Mouse (Mus musculus) lung, adult 2 months (tissue): ENCODE results near the gene Cd300e. TPM values are rescaled to one million over a fixed set of nuclear protein-coding genes. Genes with fewer than 3 reads are reported as not detected.

Source experiments
- DNase-seq: peaks from one replicate; pipeline ENCODE4 v3.0.0; 2022
- H3K4me1 ChIP-seq: fragments of 200-500 bp; 2 replicates; pipeline ENCODE4 v1.6.1; 2011; ENCODE audit warnings: low read length; ENCODE audit not compliant: control insufficient read depth, insufficient read depth
- H3K4me3 ChIP-seq: fragments of 200-500 bp; replicated peaks from 2 replicates; pipeline ENCODE3; 2011; ENCODE audit warnings: low read depth, mild to moderate bottlenecking, control low read depth, low read length; ENCODE audit errors: extremely low read depth
- CTCF ChIP-seq: fragments of 200-500 bp; IDR thresholded peaks from 2 replicates; pipeline ENCODE4 v1.5.1; 2011; ENCODE audit warnings: mild to moderate bottlenecking, low read length, control low read depth; ENCODE audit not compliant: insufficient read depth
- POLR2A ChIP-seq: fragments of 200-500 bp; IDR thresholded peaks from 2 replicates; pipeline ENCODE4 v1.6.1; 2011; ENCODE audit warnings: low read depth, mild to moderate bottlenecking, control low read depth, low read length, borderline replicate concordance; ENCODE audit errors: extremely low read depth
- WGBS: fragments of 180-500 bp; shearing (Covaris S2); methylation state at CpG from one replicate; pipeline ENCODE4 v1.1.7; 2018; 5-methylcytosine and 5-hydroxymethylcytosine counted together
- polyA plus RNA-seq: library from polyadenylated mRNA; depleted of rRNA; stranded (reverse); fragments of >200 nt; gene quantifications from 2 replicates; pipeline ENCODE4 v1.2.3, GENCODE M21; 2012

Cd300e gene
- polyA plus RNA-seq, 1 experiment, result 2.6 TPM

DNA sequence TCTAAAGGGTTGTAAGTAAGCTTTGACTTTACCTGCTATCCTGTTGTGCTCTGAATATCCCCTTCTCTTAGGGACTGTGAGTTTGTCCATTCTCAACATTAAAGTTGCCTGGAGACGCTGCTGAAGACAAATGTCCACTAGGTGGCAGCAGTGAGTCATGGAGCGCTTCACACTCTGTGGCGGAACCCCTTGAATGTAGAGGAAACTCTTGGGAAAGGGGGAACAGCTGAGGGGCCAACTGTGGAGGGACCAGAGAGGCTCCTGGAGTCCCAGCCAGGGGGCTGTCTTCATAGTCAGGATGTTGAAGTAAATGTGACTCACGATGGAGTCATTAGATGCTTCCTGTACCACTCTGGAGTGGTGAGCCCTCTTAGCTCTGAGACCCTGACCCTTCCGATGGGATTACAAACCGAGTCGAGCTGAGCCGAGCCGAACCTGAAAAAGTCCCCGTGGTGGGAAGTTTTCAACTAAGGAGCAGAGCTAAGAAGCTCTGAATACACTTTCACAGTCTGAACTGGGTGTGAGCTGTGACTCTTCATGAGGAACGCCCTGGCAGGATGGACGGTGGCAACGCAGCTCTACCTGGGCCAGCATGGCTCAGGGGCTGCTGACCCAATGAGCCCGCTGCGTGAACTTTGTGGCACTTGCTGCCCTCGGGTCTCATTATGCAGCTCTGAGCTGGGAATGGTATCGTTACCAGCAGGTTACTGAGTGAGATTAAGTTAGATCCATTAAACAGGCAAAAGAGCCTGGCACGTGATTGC, 21.6 kb upstream of the Cd300e start:
- DNase-seq, result peak; percentile 48
- 36% methylated on average over 18 of the region's 18 CpGs for WGBS
- TF ChIP-seq CTCF (peak; percentile 89), POLR2A (no peak)
- H3K4me3 ChIP-seq, result no peak overlapping the region
- no peaks in the 10 kb centered on the region for H3K4me1 ChIP-seq

DNA sequence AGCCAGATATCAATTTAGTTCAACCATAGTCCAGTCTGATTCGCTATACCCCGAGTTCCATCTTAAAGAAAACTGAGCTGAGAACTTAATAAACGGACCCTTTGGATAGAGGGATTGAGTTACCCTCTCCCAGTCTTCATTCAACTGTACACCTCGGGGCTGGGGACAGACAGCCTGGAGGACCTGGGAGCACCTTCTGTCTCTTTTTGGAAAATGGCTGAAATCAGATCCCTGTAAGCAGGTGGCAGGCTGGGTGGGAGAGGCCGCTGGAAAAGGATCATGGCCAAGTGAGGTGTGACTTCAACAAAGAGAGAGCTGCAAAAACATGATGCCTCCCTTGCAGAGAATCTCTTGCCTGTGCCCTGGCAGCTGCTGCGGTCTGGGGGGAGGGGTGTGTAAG, 20.2 kb upstream of the Cd300e start:
- TF ChIP-seq POLR2A (no peak), CTCF (no peak)
- 65% methylated on average over 6 of the region's 6 CpGs for WGBS
- no peak for DNase-seq
- H3K4me1 ChIP-seq, result no peaks in the 10 kb centered on the region
- H3K4me3 ChIP-seq, result no peak overlapping the region

DNA sequence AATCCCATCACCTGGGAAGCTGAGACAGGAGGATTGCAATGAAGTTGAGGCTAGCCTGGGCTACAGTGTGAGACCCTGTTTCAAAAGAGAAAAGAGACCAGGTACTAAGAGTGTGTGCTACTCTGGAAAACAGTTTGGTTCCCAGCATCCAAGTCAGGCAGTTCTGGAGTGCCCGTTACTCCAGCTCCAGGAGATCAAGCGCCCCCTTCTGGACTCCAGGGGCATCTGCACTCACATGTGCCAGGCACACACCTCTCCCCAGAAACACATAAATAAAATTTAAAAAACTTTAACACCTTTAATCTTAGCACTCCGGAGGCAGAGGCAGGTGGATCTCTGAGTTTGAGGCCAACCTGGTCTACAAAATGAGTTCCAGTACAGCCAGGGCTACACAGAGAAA, 19.4 kb upstream of the Cd300e start:
- 67% methylated on average over 3 of the region's 3 CpGs for WGBS
- Histone ChIP-seq H3K4me1 (no peaks in the 10 kb centered on the region), H3K4me3 (no peak overlapping the region)
- TF ChIP-seq POLR2A (no peak), CTCF (no peak)
- no peak for DNase-seq

DNA sequence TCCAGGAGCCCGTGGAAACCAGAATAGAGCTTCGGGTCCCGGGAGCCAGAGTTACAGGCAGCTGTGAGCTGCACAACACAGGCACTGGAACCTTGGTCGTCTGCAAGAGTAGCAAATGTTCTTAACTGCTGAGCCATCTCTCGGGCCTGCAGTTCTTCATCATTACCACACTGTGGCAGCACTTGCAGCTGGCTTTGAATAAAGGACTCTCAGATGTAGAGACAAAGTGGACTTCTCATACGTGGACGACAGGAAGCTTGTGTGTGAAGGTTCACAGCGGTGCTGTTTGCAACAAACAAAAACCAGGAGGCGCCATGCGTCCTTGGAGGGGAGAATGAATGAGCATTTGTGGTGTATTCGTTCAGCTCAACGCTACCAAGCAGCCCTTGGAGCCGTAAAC, 18.9 kb upstream of the Cd300e start:
- peak; percentile 27 for DNase-seq
- H3K4me1 ChIP-seq, result no peaks in the 10 kb centered on the region
- TF ChIP-seq POLR2A (no peak), CTCF (peak; percentile 79)
- 28% methylated on average over 13 of the region's 13 CpGs for whole genome bisulfite sequencing
- H3K4me3 ChIP-seq, result no peak overlapping the region

DNA sequence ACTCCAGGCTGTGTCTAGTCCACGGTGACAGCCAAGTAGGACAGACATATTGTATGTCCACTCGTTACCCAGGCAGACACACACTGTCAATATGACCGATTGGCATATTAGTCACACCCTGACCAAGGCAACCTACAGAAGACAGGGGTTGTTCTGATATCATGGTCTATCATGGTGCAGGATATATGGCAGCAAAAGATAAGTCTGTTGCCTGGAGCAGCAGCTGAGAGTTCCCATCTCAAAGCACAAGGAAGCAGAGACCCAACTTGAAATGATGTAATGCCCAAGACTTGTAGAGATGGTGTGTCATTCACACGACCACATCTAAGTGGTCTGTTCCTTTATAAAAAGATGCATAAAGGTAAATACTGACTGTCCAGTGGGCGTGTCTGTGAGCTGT, 16.7 kb upstream of the Cd300e start:
- H3K4me1 ChIP-seq, result no peaks in the 10 kb centered on the region
- DNase-seq, result no peak
- WGBS, result 75% methylated on average over 5 of the region's 5 CpGs
- no peak overlapping the region for H3K4me3 ChIP-seq
- no peak for TF ChIP-seq POLR2A
- no peak for TF ChIP-seq CTCF

DNA sequence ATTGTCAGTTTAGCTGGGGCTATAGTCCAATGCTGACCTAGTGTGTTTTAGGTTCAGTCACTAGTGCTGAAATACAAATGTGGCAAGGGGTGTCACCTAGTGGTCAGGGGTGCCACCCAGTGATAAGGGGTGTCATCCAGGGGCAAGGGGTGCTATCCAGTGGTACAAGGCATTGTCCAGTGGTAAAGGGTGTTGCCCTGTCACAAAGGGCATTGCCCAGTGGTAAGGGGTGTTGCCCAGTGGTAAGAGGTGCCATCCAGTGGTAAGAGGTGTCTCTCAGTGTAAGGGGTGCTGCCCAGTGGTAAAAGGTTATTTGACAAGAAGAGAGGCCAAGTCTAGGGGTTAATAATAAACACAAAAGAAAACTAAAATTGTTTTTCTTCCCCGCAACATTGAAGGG, 15.5 kb upstream of the Cd300e start:
- WGBS, result 88% methylated on average over 1 of the region's 1 CpGs
- Histone ChIP-seq H3K4me3 (no peak overlapping the region), H3K4me1 (no peaks in the 10 kb centered on the region)
- no peak for DNase-seq
- TF ChIP-seq CTCF (no peak), POLR2A (no peak)

DNA sequence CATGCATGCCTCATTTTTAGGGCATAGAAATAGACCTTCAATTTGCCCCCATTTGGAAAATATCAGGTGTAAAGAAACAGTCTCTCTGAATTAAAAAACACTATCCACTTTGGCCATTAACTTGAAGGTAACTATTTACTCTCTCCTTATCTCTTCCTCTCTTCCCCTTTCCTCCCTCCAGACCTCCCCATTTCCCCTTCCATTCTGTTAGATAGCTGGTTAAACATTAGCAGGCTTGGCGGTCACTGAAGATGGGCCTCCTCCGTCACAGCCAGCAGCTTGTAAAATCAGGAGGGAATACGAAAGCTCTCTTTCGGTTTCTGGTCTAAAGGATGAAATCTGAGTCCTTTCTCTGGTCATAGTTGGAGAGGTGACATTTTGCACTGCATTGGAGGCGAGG, 13.9 kb upstream of the Cd300e start:
- no peak overlapping the region for H3K4me3 ChIP-seq
- H3K4me1 ChIP-seq, result peaks cover 3% of the 10 kb centered on the region; the same call in 1 of the 2 replicates
- 47% methylated on average over 5 of the region's 5 CpGs for WGBS
- DNase-seq, result no peak
- no peak for TF ChIP-seq POLR2A
- TF ChIP-seq CTCF, result no peak

DNA sequence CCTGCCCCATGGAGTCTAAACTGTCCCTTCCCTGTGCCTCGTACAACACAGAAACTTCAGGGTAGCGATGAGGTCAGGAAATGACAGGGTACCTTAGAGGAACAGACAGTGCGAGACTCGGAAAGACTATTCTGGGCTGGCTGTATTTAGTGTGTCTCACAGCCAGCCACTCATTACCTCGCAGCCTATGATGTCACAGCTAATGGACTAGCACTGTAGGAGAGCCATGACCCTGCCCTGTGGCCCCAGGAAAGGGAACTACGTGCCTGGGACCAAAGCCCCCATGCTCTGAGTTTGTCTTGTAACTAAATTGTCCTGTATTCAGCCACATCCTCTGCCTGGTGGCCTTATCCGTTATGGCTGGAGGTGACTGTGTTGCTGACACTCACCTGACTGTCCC, 13.4 kb upstream of the Cd300e start:
- H3K4me3 ChIP-seq, result no peak overlapping the region
- TF ChIP-seq POLR2A, result no peak
- TF ChIP-seq CTCF, result no peak
- 37% methylated on average over 7 of the region's 7 CpGs for WGBS
- peaks cover 3% of the 10 kb centered on the region; the same call in 1 of the 2 replicates for H3K4me1 ChIP-seq
- no peak for DNase-seq

DNA sequence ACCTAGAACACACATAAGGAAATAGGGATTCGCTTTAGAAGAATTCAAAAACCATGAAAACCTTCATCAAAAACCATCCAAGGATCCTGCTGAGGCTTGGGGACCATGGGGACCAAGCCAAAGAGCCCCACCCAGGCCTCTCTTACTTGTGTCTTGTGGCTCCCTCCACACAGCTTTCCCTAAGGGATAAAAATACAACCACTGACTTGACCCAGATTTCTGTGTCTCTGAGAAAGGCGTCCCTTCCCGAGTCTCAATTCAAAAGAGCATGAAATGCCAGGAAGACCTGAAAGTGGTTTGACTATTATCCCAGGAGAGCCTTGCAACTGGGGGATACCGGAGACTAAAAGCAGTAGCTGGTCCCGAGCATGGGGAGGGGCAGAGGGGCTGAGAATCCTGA, 11.0 kb upstream of the Cd300e start:
- Histone ChIP-seq H3K4me1 (peaks cover 3% of the 10 kb centered on the region; the same call in 1 of the 2 replicates), H3K4me3 (no peak overlapping the region)
- DNase-seq, result no peak
- no peak for TF ChIP-seq CTCF
- 59% methylated on average over 5 of the region's 5 CpGs for WGBS

DNA sequence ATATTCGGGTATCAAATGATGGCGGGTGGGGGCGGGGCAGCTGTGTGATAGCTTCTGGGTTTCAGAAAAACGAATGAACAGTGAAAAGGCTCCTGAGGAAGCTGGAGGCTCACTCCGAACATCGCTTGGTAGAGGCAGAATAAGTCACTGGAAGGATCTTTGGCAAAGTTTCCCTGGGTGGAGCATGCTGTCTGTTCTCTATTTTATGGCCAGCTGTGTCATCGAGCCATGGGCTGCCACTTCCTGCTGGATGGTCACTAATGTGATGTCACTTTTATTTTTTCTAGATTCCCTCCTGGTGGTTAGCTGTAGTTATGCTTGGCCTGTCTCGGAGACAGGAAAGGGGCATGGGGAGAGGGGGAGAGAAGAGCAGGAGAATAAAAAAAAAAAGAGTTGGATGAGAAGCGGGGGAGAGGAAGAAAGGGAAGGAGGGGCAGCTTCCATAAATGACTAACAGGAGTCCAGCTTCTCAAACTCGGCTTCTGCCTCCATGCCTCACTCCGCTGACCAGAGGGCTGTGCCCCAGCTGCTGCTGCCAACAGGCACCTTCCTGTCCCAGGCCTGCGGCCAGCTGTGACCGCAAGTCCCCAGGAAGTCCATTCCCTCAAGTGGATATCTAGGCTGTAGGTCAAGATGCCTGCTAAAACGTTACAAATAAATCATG, 9.8 kb upstream of the Cd300e start:
- TF ChIP-seq POLR2A, result no peak
- TF ChIP-seq CTCF, result no peak
- Histone ChIP-seq H3K4me3 (no peak overlapping the region), H3K4me1 (peaks cover 3% of the 10 kb centered on the region; the same call in 1 of the 2 replicates)
- WGBS, result 8% methylated on average over 14 of the region's 14 CpGs
- DNase-seq, result peak; percentile 30
